Mouse (Mus musculus): ENCODE data around the gene Accs. TPM values are rescaled to one million over a fixed set of nuclear protein-coding genes. Genes with fewer than 3 reads are reported as not detected.

The Accs gene
- total and polyA plus RNA-seq, 2 experiments from 2014 or later: 6.5 to 19.1 TPM

GRCm38 (mm10) chr2:93863229-93863628, 13.5 kb upstream of the Accs start:
- TF ChIP-seq CTCF (IDR thresholded peaks at IDR 0.05; ENCODE audit: low read depth): no peak
- DNase-seq (ENCODE audit: low spot score) (no peak), ATAC-seq (no peak)
- Histone ChIP-seq H3K9me3 (ENCODE audit: low read length) (no peaks in the 10 kb centered on the region), H3K27me3 (ENCODE audit: insufficient read depth, low read length) (no peaks in the 10 kb centered on the region), H3K4me1 (ENCODE audit: insufficient read depth, low read length) (no peaks in the 10 kb centered on the region), H3K9ac (replicated peaks; ENCODE audit: low read length) (no peak overlapping the region), H3K27ac (no peak overlapping the region), H3K36me3 (ENCODE audit: insufficient read depth, low read length) (no peaks in the 10 kb centered on the region), H3K4me2 (ENCODE audit: low read depth, low read length) (no peak overlapping the region), H3K4me3 (ENCODE audit: low read length) (no peak overlapping the region)
- 63% methylated on average over 4 of the region's 4 CpGs for WGBS

- DNase-seq (ENCODE audit: low spot score) (no peak), ATAC-seq (no peak)
- Histone ChIP-seq H3K4me2 (ENCODE audit: low read depth, low read length) (no peak overlapping the region), H3K36me3 (ENCODE audit: insufficient read depth, low read length) (no peaks in the 10 kb centered on the region), H3K27ac (no peak overlapping the region), H3K27me3 (ENCODE audit: insufficient read depth, low read length) (no peaks in the 10 kb centered on the region), H3K4me1 (ENCODE audit: insufficient read depth, low read length) (no peaks in the 10 kb centered on the region), H3K9ac (replicated peaks; ENCODE audit: low read length) (no peak overlapping the region), H3K4me3 (ENCODE audit: low read length) (no peak overlapping the region), H3K9me3 (ENCODE audit: low read length) (no peaks in the 10 kb centered on the region)
- 72% methylated on average over 12 of the region's 12 CpGs for WGBS
- TF ChIP-seq CTCF (IDR thresholded peaks at IDR 0.05; ENCODE audit: low read depth): no peak
These were observed 9.1 kb upstream of the Accs start for GRCm38 (mm10) chr2:93858845-93859244.

- Histone ChIP-seq H3K27ac (no peak overlapping the region), H3K9me3 (ENCODE audit: low read length) (no peaks in the 10 kb centered on the region), H3K9ac (replicated peaks; ENCODE audit: low read length) (no peak overlapping the region), H3K4me3 (ENCODE audit: low read length) (no peak overlapping the region), H3K27me3 (ENCODE audit: insufficient read depth, low read length) (no peaks in the 10 kb centered on the region), H3K4me2 (ENCODE audit: low read depth, low read length) (no peak overlapping the region), H3K36me3 (ENCODE audit: insufficient read depth, low read length) (no peaks in the 10 kb centered on the region), H3K4me1 (ENCODE audit: insufficient read depth, low read length) (no peaks in the 10 kb centered on the region)
- DNase-seq (ENCODE audit: low spot score): no peak
- no peak for ATAC-seq
- WGBS: 100% methylated on average over 1 of the region's 1 CpGs
- no peak for TF ChIP-seq CTCF (IDR thresholded peaks at IDR 0.05; ENCODE audit: low read depth)
These were observed 1.6 kb upstream of the Accs start for GRCm38 (mm10) chr2:93851303-93851702.

GRCm38 (mm10) chr2:93850317-93850944, 688 bp upstream of the Accs start:
- no peaks in the 10 kb centered on the region for H3K9me3 ChIP-seq (ENCODE audit: low read length)
- no peaks in the 10 kb centered on the region for H3K4me1 ChIP-seq (ENCODE audit: insufficient read depth, low read length)
- DNase-seq (ENCODE audit: low spot score) (no peak), ATAC-seq (no peak)
- no peaks in the 10 kb centered on the region for H3K36me3 ChIP-seq (ENCODE audit: insufficient read depth, low read length)
- H3K27ac ChIP-seq: no peak overlapping the region
- no peak overlapping the region for H3K9ac ChIP-seq (replicated peaks; ENCODE audit: low read length)
- H3K4me3 ChIP-seq (ENCODE audit: low read length): peak overlapping the region; percentile 60
- no peak for TF ChIP-seq CTCF (IDR thresholded peaks at IDR 0.05; ENCODE audit: low read depth)
- H3K4me2 ChIP-seq (ENCODE audit: low read depth, low read length): peak overlapping the region; percentile 79
- 47% methylated on average over 13 of the region's 13 CpGs for WGBS
- no peaks in the 10 kb centered on the region for H3K27me3 ChIP-seq (ENCODE audit: insufficient read depth, low read length)

GRCm38 (mm10) chr2:93841349-93841748, 8.4 kb downstream of the Accs start:
- H3K4me3 ChIP-seq (ENCODE audit: low read length): no peak overlapping the region
- ATAC-seq (no peak), DNase-seq (ENCODE audit: low spot score) (no peak)
- H3K36me3 ChIP-seq (ENCODE audit: insufficient read depth, low read length): peaks cover 17% of the 10 kb centered on the region; the same call in 1 of the 2 replicates
- 96% methylated on average over 3 of the region's 3 CpGs for WGBS
- H3K27me3 ChIP-seq (ENCODE audit: insufficient read depth, low read length): no peaks in the 10 kb centered on the region
- no peak overlapping the region for H3K9ac ChIP-seq (replicated peaks; ENCODE audit: low read length)
- no peaks in the 10 kb centered on the region for H3K9me3 ChIP-seq (ENCODE audit: low read length)
- H3K4me1 ChIP-seq (ENCODE audit: insufficient read depth, low read length): no peaks in the 10 kb centered on the region
- no peak overlapping the region for H3K4me2 ChIP-seq (ENCODE audit: low read depth, low read length)
- TF ChIP-seq CTCF (IDR thresholded peaks at IDR 0.05; ENCODE audit: low read depth): no peak
- no peak overlapping the region for H3K27ac ChIP-seq

GRCm38 (mm10) chr2:93840109-93840508, 9.6 kb downstream of the Accs start:
- no peaks in the 10 kb centered on the region for H3K27me3 ChIP-seq (ENCODE audit: insufficient read depth, low read length)
- peak; percentile 53 for DNase-seq (ENCODE audit: low spot score)
- peaks cover 17% of the 10 kb centered on the region; the same call in 1 of the 2 replicates for H3K36me3 ChIP-seq (ENCODE audit: insufficient read depth, low read length)
- no peaks in the 10 kb centered on the region for H3K9me3 ChIP-seq (ENCODE audit: low read length)
- no peaks in the 10 kb centered on the region for H3K4me1 ChIP-seq (ENCODE audit: insufficient read depth, low read length)
- H3K27ac ChIP-seq: no peak overlapping the region
- H3K4me3 ChIP-seq (ENCODE audit: low read length): no peak overlapping the region
- WGBS: 44% methylated on average over 6 of the region's 6 CpGs
- peak; percentile 37 for TF ChIP-seq CTCF (IDR thresholded peaks at IDR 0.05; ENCODE audit: low read depth)
- ATAC-seq: peak; percentile 52; the same call in 1 of the 2 replicates
- no peak overlapping the region for H3K4me2 ChIP-seq (ENCODE audit: low read depth, low read length)
- H3K9ac ChIP-seq (replicated peaks; ENCODE audit: low read length): no peak overlapping the region

- H3K4me3 ChIP-seq (ENCODE audit: low read length): no peak overlapping the region
- ATAC-seq (no peak), DNase-seq (ENCODE audit: low spot score) (no peak)
- peaks cover 13% of the 10 kb centered on the region; the same call in 1 of the 2 replicates for H3K36me3 ChIP-seq (ENCODE audit: insufficient read depth, low read length)
- H3K4me1 ChIP-seq (ENCODE audit: insufficient read depth, low read length): no peaks in the 10 kb centered on the region
- 88% methylated on average over 4 of the region's 4 CpGs for WGBS
- no peak for TF ChIP-seq CTCF (IDR thresholded peaks at IDR 0.05; ENCODE audit: low read depth)
- H3K27ac ChIP-seq: no peak overlapping the region
- no peaks in the 10 kb centered on the region for H3K27me3 ChIP-seq (ENCODE audit: insufficient read depth, low read length)
- H3K4me2 ChIP-seq (ENCODE audit: low read depth, low read length): no peak overlapping the region
- no peaks in the 10 kb centered on the region for H3K9me3 ChIP-seq (ENCODE audit: low read length)
- H3K9ac ChIP-seq (replicated peaks; ENCODE audit: low read length): no peak overlapping the region
These were observed 10.8 kb downstream of the Accs start for GRCm38 (mm10) chr2:93838931-93839330.

Measured in hindbrain, postnatal 0 days (tissue).